Mouse (Mus musculus) c-Kit-positive CD71-positive TER-119-negative erythroid progenitor cells, embryonic 14.5 days (primary cell): ENCODE results near the gene Adgrb3.

Source experiments
- DNase-seq: peaks from one replicate; pipeline ENCODE4 v3.0.0-alpha.2; 2013; ENCODE audit warnings: low read depth

Gene Adgrb3

DNA sequence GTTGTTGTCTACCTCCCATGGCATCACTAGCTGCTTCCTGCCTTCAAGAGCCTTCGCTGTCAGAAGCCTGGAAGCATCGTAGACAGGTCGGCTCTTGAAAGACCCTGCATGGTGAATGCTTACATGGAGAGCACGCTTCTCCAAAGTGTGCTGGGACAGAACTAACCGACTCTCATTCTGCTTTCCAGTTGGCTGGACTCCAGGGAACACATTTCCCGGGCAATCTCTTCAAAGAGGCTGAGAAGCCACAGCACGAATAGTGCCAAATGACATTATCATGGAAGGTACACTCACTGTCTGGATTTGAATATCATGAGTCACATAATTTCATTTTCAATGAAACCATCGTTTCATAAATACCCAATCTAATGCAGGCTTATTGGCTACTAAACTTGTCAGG is 548.0 kb downstream of the Adgrb3 start:
- no peak for DNase-seq

DNA sequence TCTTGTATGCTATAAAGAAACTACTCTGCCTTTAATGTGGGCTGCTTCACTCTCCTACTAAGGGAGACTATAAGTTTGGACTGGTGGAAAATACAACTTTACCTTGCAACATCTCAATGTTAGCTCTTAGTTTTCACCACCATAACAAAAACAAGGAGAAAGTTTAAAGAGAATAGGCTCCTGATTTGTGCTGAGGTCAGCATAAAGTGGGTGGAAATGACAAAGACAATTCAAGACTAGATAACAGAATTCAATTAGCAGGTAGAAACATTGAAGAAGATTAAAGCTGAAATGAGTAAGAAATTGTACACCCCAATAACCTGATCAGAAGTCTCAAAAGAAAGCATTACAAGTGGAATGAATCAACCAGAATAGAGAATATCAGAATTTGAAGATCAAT is 578.9 kb downstream of the Adgrb3 start:
- DNase-seq = no peak

DNA sequence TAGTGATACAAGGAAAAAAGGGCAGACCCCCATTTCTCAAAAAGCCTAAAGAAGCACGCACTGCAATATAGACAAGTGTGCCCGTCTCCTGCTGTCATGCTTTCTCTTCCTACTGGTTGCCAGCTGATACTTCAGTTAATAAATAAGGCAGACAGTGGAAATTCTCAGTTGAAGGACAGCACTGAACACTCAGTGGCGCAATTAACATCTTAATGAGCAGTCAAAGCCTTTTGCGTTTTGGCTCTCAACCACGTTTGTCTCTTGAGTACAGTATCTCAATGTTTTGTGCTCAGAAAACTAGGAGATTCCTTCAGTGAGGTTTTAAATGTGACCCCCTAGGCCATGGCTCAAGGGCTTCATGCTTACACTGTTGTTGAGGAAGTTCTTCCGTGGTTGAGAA is 587.1 kb downstream of the Adgrb3 start:
- DNase-seq = no peak

DNA sequence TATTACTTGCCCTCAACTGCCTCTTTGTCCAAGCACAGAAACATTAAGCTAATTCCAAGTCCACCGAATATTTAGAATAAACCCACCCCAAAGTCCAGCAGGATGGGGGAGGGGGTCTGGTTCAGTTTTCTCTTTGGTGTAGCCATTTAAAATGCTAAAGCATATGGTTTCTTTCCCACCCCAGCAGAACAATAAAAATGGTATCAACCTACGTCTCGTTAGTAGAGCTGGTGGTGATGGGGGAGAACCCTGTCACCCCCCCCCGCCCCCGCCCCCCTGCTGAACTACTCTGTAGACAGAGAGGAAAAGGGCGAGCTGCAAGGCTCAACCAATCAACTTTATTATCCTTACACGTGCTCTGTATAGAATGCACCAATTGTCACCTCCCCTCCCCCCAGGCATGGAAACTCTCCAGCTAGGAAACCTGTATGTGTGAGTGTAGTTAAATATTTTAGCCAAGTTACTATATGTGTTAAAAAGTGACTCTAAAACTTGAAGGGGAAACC is 600.2 kb downstream of the Adgrb3 start:
- DNase-seq = no peak

DNA sequence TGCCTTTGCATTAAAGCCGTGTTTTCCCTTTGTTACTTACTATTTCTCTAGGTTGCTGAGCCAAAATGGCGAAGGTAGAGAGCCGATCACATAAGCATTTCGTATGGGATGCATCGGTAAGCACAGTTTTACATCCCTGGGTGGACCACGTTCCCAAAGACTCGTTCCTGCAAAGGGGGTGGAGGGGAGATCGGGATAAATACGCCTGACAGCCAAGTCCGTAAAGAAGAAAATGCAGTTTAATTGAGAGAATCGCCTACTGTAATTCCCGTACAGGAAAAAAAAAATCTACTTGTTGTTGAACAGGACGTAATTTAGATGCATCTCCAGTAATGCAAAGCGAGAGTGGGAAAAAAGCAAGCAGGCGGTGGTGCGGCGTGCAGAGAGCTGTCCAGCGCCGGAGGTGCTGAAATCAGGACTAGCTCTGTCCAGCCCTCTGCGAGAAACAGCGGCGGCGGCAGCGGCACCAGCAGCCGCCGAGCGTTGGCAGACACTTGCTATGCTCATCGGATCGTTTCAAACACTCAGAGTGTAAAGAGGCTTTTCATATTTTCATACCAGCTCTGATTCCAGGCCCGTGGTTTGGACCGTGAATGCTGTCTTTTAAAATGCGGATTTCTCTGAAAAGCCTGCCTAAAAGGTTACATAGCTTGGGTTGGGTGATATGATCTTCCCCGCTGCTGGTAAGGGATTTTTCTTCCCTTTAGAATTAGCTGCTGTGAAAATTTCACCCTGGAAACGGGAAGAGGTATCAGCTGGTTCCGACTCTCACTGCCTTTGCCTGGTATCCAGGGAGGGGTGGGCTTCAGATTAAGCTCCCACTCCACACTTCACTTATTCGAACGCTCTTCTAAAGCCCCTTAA is 600.9 kb downstream of the Adgrb3 start:
- DNase-seq = peak; percentile 6

DNA sequence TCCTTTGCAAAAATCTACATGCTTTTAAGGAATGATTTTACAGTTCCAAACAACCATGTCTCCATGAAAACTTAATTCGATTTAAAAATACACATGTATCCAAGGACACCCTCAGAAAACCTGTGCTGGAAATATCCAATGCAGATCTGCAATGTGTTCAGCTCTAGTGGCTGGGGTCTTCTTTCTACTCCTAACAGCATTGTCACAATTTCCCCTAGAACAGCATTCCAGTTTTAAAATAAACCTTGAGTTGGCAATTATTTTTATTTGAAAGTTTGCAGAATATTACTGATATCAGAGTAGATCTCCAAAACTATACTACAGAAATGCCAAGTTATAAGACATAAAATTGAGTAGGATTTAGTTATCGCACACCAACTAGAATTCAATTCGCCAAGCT is 601.6 kb downstream of the Adgrb3 start:
- DNase-seq = no peak

DNA sequence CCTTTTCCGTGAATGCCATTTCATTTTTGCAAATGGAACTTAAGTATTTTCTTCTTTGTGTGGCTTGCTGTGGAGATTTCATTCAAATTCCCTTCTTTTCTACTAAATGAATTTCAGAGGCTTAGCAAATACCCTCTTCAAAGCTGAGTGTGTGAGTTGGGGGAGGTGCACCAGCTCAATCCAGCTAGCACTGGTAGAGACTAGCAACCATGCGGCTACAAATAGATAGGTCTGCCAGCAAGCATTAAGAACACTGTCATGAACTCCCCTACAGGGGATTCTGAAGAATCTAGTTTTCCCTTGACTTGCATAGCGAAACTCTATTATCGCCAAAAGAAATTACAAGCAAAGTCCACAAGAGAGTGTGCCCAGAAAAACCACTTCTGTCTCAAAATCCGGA is 624.9 kb downstream of the Adgrb3 start:
- DNase-seq = no peak

DNA sequence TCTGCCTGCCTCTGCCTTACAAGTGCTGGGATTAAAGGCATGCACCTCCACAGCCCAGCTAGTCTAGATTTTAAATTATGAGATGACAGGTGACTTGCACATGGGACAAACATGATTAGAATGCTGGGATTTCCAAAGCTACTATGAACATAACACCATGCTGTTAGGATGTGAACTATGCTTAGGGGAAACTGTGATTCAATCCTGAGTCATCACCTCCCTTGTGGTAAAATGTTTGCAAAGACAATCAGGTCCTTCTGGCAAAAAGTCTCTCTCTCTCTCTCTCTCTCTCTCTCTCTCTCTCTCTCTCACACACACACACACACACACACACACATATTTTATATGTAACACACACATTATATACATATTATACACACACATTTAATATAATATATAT is 630.1 kb downstream of the Adgrb3 start:
- DNase-seq = no peak

DNA sequence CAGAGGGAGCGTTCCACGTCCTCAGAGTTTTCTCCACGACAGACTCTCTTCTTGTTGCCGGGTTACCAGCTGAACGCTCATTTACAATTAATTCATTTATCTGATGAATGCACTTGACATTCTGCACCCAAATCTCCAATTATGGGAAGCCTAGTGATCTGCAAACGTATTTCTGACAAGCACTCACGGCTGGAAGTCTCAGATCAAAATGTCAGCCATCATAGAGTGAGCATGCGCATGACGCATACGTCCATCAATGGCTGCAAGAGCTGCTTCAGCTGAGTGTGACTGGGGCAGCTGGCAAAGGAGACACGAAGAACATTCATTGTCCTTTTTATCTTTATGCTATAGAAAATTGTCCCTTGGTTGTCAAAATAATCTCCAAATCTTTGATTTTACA is 637.5 kb downstream of the Adgrb3 start:
- DNase-seq = no peak

DNA sequence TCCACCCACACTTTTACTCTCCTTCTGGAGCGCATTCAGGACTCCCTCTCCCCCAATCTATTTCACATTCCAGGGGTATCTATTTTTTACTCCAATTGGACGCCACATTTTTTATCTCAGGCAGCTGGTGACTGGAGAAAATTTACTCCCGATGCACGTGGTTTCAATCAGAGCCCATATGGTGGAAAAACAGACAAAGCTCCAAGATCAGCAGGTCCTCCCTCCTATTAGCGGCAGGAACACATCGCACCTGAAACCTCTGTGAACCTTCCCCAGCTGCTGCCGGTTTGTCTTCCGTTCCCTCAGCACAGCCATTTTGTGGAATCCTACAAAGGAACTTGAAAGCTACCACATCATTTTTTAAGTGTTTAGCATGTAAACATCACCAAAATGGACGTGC is 640.2 kb downstream of the Adgrb3 start:
- no peak for DNase-seq

DNA sequence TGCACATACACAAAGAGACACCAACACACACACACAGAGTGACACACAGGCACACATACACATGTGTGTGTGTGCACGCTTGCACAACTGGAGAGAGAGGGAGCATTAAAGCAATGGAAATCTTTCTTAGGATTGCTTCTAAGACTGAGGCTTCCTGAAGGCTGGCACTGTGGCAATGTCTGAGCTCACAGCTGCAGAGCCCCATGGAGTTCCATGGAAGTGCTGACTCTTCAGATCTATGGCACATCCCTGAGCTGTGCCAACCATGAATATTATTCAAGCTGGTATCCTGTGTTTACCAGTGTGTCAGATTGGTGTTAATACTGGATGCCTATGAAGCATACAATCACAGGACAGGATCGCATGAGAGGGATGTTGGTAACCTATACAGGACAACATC is 643.6 kb downstream of the Adgrb3 start:
- DNase-seq = no peak

DNA sequence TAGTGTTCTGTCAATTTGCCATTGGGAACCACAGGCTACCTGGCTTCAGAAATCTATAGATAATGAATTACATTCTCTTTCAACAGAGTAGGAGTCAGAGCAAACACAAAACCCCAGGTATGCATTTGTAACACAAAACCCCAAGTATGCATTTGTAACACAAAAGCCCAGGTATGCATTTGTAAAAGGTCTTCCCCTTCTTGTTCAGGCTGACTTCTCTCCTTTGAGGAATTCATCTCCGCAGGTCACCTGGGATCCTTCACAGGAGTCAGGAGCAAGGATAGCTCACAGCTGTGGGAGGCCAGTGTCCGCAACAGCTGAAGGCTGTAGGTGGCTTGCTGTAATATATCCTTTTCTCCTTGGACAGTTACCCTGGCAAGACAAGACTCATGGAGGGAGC is 647.6 kb downstream of the Adgrb3 start:
- no peak for DNase-seq

DNA sequence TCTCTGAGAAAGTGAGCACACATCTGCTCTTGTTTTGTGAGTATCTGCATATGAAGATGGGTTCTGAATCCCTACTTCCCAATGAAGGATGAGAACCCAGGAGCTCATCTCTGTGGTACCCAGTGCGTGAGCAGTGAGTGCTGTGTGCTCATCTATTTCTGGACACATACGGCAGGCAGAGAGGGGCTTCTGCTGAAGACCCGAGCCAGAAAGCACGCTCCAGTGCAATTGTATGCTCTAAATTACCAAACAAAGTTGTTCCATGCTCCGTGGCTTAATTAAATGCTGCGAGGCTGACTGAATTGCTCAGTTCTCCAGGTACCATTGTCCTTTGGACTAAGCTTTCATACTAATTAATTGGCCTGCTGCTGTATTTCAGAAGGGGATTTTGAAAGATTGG is 648.9 kb downstream of the Adgrb3 start:
- DNase-seq = no peak

DNA sequence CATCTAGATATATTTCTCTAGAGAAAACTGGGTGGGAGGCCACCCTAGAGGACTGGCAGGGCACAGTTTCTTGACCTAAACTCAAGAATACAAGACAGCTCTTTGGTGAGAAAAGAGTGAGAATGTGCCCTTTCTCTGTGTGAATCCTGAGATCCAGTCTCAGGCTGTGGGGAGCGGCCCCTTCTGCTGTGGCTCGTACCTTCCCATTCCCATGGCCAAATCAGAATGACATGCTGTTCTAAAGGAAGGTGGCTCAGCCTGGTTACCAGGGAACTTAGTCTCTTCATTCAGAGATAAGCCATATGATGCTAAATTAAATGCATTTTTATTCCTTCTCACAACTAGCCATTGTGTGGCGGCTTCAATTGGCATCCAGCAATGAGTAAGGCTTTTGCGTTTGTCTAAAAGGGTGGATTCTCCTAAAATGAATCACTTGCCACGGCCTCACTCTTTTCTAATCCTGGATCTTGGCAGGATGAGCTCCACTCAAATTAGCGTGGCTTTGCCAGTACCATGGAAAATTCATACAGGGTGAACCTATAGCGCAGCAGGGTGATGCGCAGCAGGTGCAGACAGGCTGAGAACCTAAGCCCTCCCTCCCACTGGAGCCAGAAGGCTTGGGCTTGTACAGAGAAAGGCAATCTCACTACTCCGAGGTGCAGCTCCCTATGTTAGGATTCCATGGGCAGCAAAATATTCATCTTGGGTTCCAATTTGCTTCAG is 649.5 kb downstream of the Adgrb3 start:
- no peak for DNase-seq

DNA sequence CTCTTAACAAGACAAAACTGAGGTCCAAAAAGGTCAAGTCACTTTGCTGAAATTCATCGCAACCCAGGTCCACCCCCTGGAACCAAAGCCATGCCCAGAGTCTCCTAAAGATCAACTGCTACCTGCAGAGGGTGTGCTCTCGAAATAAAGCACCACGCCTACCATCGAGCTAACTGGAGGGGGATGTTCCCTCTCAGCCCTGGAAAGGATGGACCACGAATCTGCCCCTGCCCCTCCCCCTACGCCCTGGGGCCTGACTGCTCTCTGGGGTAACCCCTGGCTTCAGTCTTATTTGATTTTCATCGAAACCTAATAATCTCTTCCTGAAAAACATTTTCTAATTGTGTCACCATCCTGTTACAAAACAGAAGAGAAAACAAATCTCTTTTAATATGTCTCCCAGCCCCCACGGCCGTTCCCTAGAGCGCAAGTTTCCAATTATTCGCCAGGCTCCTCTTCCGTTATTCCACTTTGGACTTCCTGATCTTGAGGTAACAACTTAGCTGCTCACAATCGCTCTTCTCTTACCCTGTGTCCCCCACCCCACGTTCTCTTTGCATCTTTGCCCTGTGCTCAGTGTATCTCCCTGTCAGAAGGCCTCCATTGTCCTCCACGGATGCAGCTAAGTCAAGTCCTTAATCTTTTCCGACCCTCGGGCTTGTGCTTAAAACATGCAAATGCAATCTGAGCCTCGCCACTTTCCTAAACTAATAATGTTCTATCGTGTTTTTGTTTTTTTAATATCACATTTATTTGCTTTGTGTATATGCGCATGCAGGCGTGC is 651.0 kb downstream of the Adgrb3 start:
- no peak for DNase-seq

DNA sequence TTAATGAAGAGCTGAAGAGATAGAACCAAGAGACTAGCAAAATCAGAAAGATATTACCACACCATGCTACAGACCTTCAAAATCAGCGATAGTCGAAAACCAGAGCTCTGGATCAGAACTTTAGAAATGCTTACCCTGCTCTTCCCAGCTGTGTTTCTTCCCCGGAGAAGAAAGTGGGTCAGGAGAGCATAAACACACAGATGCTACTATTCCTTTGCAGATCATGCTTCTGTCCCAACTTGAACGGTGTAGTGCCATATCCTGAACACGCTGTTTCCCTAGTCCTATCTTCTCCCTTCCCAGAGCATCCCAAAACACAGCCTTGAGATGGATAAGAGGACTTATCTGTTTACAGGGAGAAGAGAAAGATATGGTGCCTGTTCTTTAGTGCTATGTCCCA is 662.4 kb downstream of the Adgrb3 start:
- DNase-seq = no peak

DNA sequence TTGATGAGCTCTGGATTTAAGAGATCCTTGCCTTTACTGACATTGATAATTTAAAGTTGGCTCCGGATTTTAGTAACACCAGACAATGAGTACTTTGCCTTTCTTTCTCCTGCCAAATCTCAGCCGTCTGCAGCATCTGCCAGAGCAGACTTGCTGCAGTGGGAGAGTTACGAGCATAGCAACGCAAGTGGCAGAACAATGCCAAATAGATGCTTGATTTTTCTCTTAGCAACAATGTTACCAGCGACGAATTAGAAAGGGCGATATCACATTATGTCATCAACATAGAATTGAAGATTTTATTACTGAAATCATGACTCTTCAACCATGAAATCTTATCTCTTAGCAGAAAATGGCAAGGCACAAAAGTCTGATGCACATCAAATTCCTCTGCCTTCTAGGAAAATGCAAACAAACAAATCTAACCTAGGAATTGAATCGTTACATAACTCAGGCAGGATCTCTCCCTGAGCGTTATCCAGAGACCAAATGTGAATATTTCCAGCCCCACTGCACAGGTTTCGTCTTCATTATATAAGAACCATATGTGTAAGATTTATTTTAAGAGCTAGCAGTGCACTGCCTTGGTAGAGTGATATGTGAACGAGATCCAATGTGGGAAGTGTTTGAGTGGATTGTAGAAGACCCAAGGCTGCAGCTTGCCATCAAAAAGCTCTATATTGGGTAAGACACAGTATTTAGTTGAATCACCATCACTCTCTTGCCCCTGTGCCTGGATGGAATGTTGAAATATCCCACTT is 663.3 kb downstream of the Adgrb3 start:
- no peak for DNase-seq

DNA sequence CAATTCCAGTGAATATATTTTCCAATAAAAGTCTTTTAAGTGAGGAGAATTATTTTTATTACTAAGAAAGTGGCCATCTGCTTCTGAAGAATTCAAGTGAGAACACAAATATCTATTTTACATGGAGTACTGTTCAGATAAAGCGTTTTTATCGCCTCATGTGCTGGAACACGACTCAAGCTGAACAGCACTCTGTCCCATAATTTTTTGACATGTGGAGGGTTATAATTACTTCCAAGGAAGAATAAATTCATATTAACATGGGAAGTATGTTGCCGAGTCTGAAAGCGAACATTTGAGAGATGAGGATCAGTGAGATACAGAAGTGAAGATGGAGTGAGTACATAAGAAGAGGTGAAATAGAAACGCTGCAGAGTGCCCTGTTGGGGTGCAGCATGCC is 665.9 kb downstream of the Adgrb3 start:
- DNase-seq = no peak

DNA sequence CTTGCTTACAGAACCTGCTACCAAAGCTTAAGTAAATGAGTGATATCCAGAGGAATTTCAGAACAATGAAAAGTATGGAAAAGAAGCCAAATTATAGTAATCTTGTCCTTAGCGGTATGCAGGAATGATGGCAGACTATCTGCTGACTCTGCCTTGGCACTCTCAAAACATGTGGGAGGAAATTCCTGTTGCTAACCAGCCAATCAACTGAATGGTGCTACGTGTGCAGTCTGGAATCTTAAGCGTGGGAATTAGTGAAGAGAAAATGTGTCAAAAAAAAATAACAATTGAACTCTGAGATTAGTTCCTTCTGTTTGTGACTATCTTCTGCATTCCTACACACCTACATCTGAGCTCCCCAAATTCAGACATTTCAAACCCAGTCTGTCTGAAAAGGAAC is 683.3 kb downstream of the Adgrb3 start:
- DNase-seq = no peak

DNA sequence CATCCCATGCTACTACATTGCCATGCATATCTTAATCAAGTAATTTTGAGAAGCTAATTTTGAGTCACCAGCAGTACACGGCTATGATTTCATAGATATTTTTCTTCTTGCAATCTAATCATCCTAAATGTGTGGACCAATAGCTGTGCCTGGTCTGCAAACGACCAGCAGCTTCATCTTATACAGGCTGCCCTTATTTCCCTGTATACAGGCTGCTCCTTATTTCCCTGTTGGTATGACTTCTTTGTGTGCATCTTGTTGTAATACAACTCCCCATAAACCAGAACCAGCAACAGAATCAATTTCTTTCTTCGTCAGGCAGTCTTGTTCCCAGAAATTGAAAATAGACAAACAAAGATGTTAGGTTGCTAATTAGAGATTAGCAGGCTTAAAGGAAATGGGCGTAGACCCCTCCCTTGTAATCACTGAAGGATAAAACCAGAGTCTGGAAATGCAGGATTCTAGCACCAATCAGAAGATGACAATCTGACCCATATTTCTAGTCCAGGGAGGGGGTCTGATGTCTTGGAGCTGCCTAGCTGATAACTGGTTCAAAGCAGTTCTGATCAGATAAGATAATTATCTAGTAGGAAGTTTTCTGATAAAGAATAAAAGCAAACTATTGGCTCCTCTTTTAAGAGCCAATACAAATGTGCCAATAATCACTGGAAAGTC is 697.2 kb downstream of the Adgrb3 start:
- DNase-seq = no peak

DNA sequence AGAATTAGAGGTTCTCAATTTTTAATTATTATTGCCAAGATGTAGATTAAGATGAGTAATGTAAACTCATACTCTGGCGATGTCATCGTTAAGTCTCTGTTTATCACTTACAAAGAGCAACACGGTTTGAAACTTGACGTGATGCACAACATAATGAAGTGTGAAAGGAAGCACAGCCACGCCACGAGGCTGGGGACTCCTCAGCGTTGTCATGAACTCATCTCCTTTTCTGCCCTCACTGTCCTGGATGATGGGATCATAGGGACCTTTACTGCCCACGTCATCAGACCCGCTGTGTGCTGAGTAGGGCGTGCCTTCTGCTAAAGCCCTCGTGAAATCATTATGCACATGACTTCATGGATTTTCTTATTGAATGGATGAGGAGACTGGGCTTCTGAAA is 714.0 kb downstream of the Adgrb3 start:
- no peak for DNase-seq
